Mouse (Mus musculus): Measurements from ENCODE around the gene Dpep2nb. TPM values are rescaled to one million over a fixed set of nuclear protein-coding genes. Genes with fewer than 3 reads are reported as not detected.

Gene Dpep2nb
- polyA plus RNA-seq, 1 experiment from 2014 or later = not detected

- ATAC-seq (ENCODE audit: low read depth) = peak; percentile 81
- no peaks in the 10 kb centered on the region for H3K27me3 ChIP-seq (replicated peaks; ENCODE audit: control insufficient read depth, insufficient read depth, low read length)
- H3K4me3 ChIP-seq (ENCODE audit: low read depth, low read length) = no peak overlapping the region
- no peaks in the 10 kb centered on the region for H3K9me3 ChIP-seq (ENCODE audit: control insufficient read depth, low read length)
- no peak overlapping the region for H3K4me2 ChIP-seq (ENCODE audit: low read depth, low read length)
- WGBS = 78% methylated on average over 3 of the region's 3 CpGs
- no peak overlapping the region for H3K9ac ChIP-seq (ENCODE audit: low read depth, low read length)
- H3K4me1 ChIP-seq (ENCODE audit: control insufficient read depth, insufficient read depth, low read length) = no peaks in the 10 kb centered on the region
- H3K27ac ChIP-seq (replicated peaks; ENCODE audit: low read depth, low read length) = no peak overlapping the region
- peaks cover 17% of the 10 kb centered on the region for H3K36me3 ChIP-seq (ENCODE audit: control insufficient read depth, insufficient read depth, low read length)
- DNase-seq (ENCODE audit: low spot score) = peak; percentile 64
Measured at GRCm38 (mm10) chr8:106044151-106044550, 38.4 kb upstream of the Dpep2nb start.

- peak; percentile 55 for DNase-seq (ENCODE audit: low spot score)
- H3K27me3 ChIP-seq (replicated peaks; ENCODE audit: control insufficient read depth, insufficient read depth, low read length) = no peaks in the 10 kb centered on the region
- ATAC-seq (ENCODE audit: low read depth) = peak; percentile 53; the same call in 1 of the 2 replicates
- H3K4me3 ChIP-seq (ENCODE audit: low read depth, low read length) = no peak overlapping the region
- H3K4me2 ChIP-seq (ENCODE audit: low read depth, low read length) = no peak overlapping the region
- no peak overlapping the region for H3K9ac ChIP-seq (ENCODE audit: low read depth, low read length)
- no peaks in the 10 kb centered on the region for H3K9me3 ChIP-seq (ENCODE audit: control insufficient read depth, low read length)
- 72% methylated on average over 2 of the region's 2 CpGs for WGBS
- H3K36me3 ChIP-seq (ENCODE audit: control insufficient read depth, insufficient read depth, low read length) = peaks cover 17% of the 10 kb centered on the region
- H3K4me1 ChIP-seq (ENCODE audit: control insufficient read depth, insufficient read depth, low read length) = no peaks in the 10 kb centered on the region
- no peak overlapping the region for H3K27ac ChIP-seq (replicated peaks; ENCODE audit: low read depth, low read length)
Measured at GRCm38 (mm10) chr8:106043055-106043454, 37.3 kb upstream of the Dpep2nb start.

DNA sequence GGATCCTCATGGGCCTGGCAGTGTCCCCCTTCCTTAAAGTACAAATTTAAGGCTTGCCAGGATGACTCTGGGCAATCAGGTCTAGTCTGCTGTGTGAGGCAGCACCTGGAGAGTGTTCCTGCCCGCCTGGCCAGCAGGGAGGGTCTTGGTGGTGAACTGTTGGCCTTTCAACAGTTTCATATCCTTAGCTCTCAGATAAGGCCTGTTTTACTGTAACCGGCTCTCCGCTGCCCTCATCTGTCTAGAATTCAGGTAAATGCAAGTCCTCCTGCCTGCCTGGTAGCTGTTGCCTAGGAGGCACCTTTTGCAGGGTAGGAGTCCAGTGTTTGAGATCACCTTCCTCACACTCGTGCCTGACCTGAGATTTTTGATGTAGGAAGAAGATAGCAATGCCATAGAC, 34.4 kb upstream of the Dpep2nb start:
- H3K9ac ChIP-seq (ENCODE audit: low read depth, low read length) = no peak overlapping the region
- no peaks in the 10 kb centered on the region for H3K27me3 ChIP-seq (replicated peaks; ENCODE audit: control insufficient read depth, insufficient read depth, low read length)
- H3K4me3 ChIP-seq (ENCODE audit: low read depth, low read length) = no peak overlapping the region
- H3K36me3 ChIP-seq (ENCODE audit: control insufficient read depth, insufficient read depth, low read length) = peaks cover 14% of the 10 kb centered on the region
- no peaks in the 10 kb centered on the region for H3K4me1 ChIP-seq (ENCODE audit: control insufficient read depth, insufficient read depth, low read length)
- no peak for DNase-seq (ENCODE audit: low spot score)
- H3K9me3 ChIP-seq (ENCODE audit: control insufficient read depth, low read length) = no peaks in the 10 kb centered on the region
- WGBS = 72% methylated on average over 4 of the region's 4 CpGs
- H3K4me2 ChIP-seq (ENCODE audit: low read depth, low read length) = no peak overlapping the region
- no peak for ATAC-seq (ENCODE audit: low read depth)
- H3K27ac ChIP-seq (replicated peaks; ENCODE audit: low read depth, low read length) = no peak overlapping the region

DNA sequence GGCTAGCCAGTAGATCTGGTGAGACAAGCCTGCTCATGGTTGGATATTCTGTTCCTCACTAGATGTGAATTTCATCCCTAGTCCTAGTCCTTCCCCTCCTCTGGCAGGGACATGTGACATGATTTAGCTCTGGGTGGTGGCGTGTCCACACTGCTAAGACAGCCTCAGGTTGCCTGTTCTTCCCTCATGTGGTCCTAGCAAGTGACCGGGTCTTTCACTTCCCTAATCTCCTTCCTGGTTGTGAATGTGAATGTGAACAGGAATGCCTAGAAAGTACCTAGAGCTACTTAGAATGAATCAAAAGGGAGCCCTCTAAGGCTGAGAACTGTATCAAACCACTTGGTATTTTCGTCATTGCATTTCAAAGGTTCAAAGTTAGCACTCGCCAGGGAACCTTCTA, 33.8 kb upstream of the Dpep2nb start:
- H3K4me2 ChIP-seq (ENCODE audit: low read depth, low read length) = no peak overlapping the region
- H3K4me1 ChIP-seq (ENCODE audit: control insufficient read depth, insufficient read depth, low read length) = no peaks in the 10 kb centered on the region
- no peak overlapping the region for H3K27ac ChIP-seq (replicated peaks; ENCODE audit: low read depth, low read length)
- ATAC-seq (ENCODE audit: low read depth) (no peak), DNase-seq (ENCODE audit: low spot score) (no peak)
- peaks cover 8% of the 10 kb centered on the region for H3K36me3 ChIP-seq (ENCODE audit: control insufficient read depth, insufficient read depth, low read length)
- H3K9ac ChIP-seq (ENCODE audit: low read depth, low read length) = no peak overlapping the region
- H3K9me3 ChIP-seq (ENCODE audit: control insufficient read depth, low read length) = no peaks in the 10 kb centered on the region
- H3K27me3 ChIP-seq (replicated peaks; ENCODE audit: control insufficient read depth, insufficient read depth, low read length) = no peaks in the 10 kb centered on the region
- H3K4me3 ChIP-seq (ENCODE audit: low read depth, low read length) = no peak overlapping the region
- WGBS = 89% methylated on average over 4 of the region's 4 CpGs

GRCm38 (mm10) chr8:106038721-106039120, 32.9 kb upstream of the Dpep2nb start:
- ATAC-seq (ENCODE audit: low read depth) (no peak), DNase-seq (ENCODE audit: low spot score) (no peak)
- peaks cover 13% of the 10 kb centered on the region for H3K36me3 ChIP-seq (ENCODE audit: control insufficient read depth, insufficient read depth, low read length)
- no peak overlapping the region for H3K9ac ChIP-seq (ENCODE audit: low read depth, low read length)
- no peaks in the 10 kb centered on the region for H3K4me1 ChIP-seq (ENCODE audit: control insufficient read depth, insufficient read depth, low read length)
- H3K27ac ChIP-seq (replicated peaks; ENCODE audit: low read depth, low read length) = no peak overlapping the region
- no peak overlapping the region for H3K4me3 ChIP-seq (ENCODE audit: low read depth, low read length)
- no peaks in the 10 kb centered on the region for H3K27me3 ChIP-seq (replicated peaks; ENCODE audit: control insufficient read depth, insufficient read depth, low read length)
- WGBS = 86% methylated on average over 10 of the region's 10 CpGs
- no peaks in the 10 kb centered on the region for H3K9me3 ChIP-seq (ENCODE audit: control insufficient read depth, low read length)
- H3K4me2 ChIP-seq (ENCODE audit: low read depth, low read length) = no peak overlapping the region

DNA sequence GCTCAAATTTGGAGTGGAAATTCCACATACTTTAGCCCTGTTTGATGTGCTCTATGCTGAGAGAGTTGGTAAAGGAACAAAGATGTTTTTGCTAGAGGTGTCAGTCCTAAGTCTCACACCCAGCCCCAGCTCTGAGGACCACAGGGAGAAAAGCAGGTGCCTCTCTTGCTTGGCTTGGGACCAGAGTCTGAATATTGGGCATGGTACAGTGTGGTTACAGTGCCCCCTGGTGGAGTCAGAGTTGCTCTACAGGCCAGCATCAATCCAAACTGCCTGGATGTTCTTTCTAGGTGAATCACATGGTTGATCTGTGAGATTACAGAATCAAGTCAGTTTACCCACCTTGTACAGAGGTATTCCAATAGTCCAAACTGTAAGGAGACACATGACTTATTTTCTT, 16.7 kb upstream of the Dpep2nb start:
- Histone ChIP-seq H3K9ac (ENCODE audit: low read depth, low read length) (no peak overlapping the region), H3K27me3 (replicated peaks; ENCODE audit: control insufficient read depth, insufficient read depth, low read length) (no peaks in the 10 kb centered on the region), H3K4me2 (ENCODE audit: low read depth, low read length) (no peak overlapping the region), H3K9me3 (ENCODE audit: control insufficient read depth, low read length) (no peaks in the 10 kb centered on the region), H3K4me3 (ENCODE audit: low read depth, low read length) (no peak overlapping the region), H3K36me3 (ENCODE audit: control insufficient read depth, insufficient read depth, low read length) (peaks cover 25% of the 10 kb centered on the region; the same call in 1 of the 2 replicates), H3K27ac (replicated peaks; ENCODE audit: low read depth, low read length) (no peak overlapping the region), H3K4me1 (ENCODE audit: control insufficient read depth, insufficient read depth, low read length) (no peaks in the 10 kb centered on the region)
- ATAC-seq (ENCODE audit: low read depth) (peak; percentile 71; the same call in 1 of the 2 replicates), DNase-seq (ENCODE audit: low spot score) (peak; percentile 82)

DNA sequence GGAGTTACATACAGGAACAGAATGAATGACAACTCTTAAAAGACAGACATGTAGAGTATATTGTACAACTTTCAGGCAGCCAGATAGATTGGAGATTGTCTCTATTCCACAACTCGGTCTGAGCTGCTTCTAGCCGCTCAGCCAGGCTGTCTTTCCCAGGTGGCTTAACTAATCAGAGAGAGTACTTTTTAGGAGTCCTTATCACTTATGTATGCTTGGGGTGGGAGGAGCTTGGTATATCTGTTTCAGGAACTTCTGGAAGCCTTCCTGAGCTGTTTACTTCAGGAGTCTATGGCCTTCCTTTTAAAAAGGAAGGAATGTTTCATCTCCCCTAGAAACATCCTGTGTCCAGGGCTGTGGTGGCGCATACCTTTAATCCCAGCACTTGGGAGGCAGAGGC, 12.3 kb upstream of the Dpep2nb start:
- Histone ChIP-seq H3K36me3 (ENCODE audit: control insufficient read depth, insufficient read depth, low read length) (peaks cover 17% of the 10 kb centered on the region), H3K9ac (ENCODE audit: low read depth, low read length) (no peak overlapping the region), H3K27me3 (replicated peaks; ENCODE audit: control insufficient read depth, insufficient read depth, low read length) (no peaks in the 10 kb centered on the region), H3K27ac (replicated peaks; ENCODE audit: low read depth, low read length) (no peak overlapping the region), H3K4me2 (ENCODE audit: low read depth, low read length) (no peak overlapping the region), H3K4me1 (ENCODE audit: control insufficient read depth, insufficient read depth, low read length) (no peaks in the 10 kb centered on the region), H3K4me3 (ENCODE audit: low read depth, low read length) (no peak overlapping the region), H3K9me3 (ENCODE audit: control insufficient read depth, low read length) (no peaks in the 10 kb centered on the region)
- WGBS = 97% methylated on average over 3 of the region's 3 CpGs
- DNase-seq (ENCODE audit: low spot score) (no peak), ATAC-seq (ENCODE audit: low read depth) (no peak)

DNA sequence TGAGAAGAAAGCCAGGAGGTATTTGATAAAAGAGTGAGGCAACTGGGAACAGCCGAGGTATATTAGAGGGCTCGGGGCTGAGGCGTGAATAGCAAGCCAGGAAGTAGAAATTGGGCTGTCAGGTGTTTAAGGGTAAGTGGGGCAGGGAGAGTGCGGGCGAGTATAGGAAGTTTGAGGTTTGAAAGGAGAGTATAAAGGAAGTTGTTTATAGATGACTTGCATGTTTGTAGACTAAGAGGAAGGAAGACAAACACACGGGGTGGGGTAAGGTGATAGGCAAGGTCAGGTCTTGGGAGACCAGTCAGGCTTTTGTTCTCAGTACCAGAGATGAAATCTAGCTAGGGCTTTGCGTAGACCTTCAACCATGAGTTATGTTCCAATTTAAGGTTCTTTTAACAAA, 11.4 kb upstream of the Dpep2nb start:
- Histone ChIP-seq H3K36me3 (ENCODE audit: control insufficient read depth, insufficient read depth, low read length) (peaks cover 17% of the 10 kb centered on the region), H3K9ac (ENCODE audit: low read depth, low read length) (no peak overlapping the region), H3K4me2 (ENCODE audit: low read depth, low read length) (no peak overlapping the region), H3K4me3 (ENCODE audit: low read depth, low read length) (no peak overlapping the region), H3K4me1 (ENCODE audit: control insufficient read depth, insufficient read depth, low read length) (peaks cover 1% of the 10 kb centered on the region; the same call in 1 of the 2 replicates), H3K27ac (replicated peaks; ENCODE audit: low read depth, low read length) (no peak overlapping the region), H3K27me3 (replicated peaks; ENCODE audit: control insufficient read depth, insufficient read depth, low read length) (no peaks in the 10 kb centered on the region), H3K9me3 (ENCODE audit: control insufficient read depth, low read length) (no peaks in the 10 kb centered on the region)
- WGBS = 90% methylated on average over 7 of the region's 7 CpGs
- ATAC-seq (ENCODE audit: low read depth) (no peak), DNase-seq (ENCODE audit: low spot score) (no peak)

GRCm38 (mm10) chr8:106016284-106016683, 10.5 kb upstream of the Dpep2nb start:
- Histone ChIP-seq H3K9me3 (ENCODE audit: control insufficient read depth, low read length) (no peaks in the 10 kb centered on the region), H3K4me2 (ENCODE audit: low read depth, low read length) (no peak overlapping the region), H3K4me3 (ENCODE audit: low read depth, low read length) (no peak overlapping the region), H3K36me3 (ENCODE audit: control insufficient read depth, insufficient read depth, low read length) (peaks cover 17% of the 10 kb centered on the region), H3K9ac (ENCODE audit: low read depth, low read length) (no peak overlapping the region), H3K4me1 (ENCODE audit: control insufficient read depth, insufficient read depth, low read length) (peaks cover 5% of the 10 kb centered on the region; the same call in 1 of the 2 replicates), H3K27ac (replicated peaks; ENCODE audit: low read depth, low read length) (no peak overlapping the region), H3K27me3 (replicated peaks; ENCODE audit: control insufficient read depth, insufficient read depth, low read length) (no peaks in the 10 kb centered on the region)
- no peak for ATAC-seq (ENCODE audit: low read depth)
- WGBS = 95% methylated on average over 6 of the region's 6 CpGs
- DNase-seq (ENCODE audit: low spot score) = no peak
